Mouse (Mus musculus) kidney, adult 8-10 months (tissue): ENCODE data around the gene Frem2.
A peak's percentile ranks its signal among the peaks of the same experiment; 100 is the strongest.

Experiments
- DNase-seq, 2 experiments: peaks; one replicate each; pipeline ENCODE4 v3.0.0; 2022

Frem2 gene

DNA sequence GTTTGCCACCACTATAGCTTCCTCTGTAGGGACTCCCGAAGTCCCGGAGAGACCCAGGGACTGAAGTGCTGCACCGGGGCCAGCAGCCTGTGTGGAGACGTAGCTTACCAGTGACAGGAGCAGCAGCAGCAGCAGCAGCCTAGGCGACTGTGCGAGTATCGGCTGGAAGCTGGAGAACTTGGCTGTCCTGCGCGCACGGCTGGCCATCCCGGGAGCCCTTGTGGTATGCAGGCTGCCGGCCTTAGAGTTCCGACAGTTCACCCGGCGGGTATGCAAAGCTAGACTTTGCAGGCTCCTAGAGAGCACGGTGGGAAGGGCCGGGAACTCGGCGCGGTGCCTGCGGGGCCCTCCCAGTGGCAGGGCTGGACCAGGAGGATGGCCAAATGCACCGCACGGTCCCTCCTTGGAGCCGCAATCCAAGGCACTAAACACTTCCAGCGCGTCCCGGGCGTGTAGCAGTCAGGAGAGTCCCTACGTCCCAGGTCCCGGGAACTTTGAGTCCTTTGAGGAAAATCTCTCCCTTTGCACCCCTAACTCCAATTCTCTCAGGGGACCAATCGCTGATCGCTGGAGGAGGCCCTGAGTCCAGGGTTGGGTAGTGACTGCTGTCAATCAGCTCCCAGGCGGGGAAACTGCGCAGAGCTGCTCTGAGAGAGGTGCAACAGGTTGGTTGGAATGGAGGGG lies at the start of gene Frem2:
TSS of gene Frem2 (minus strand) at position 478 of the 684 bp plus-strand sequence.
- peak; percentile 84 to 85 for DNase-seq

GRCm38 (mm10) chr3:53705992-53706495 lies 48.9 kb upstream of the Frem2 start:
- DNase-seq, result peak in 1 of 2 experiments; percentile 19

- peak; percentile 13 to 21 for DNase-seq
Measured at GRCm38 (mm10) chr3:53703126-53703505, 46.0 kb upstream of the Frem2 start.

DNA sequence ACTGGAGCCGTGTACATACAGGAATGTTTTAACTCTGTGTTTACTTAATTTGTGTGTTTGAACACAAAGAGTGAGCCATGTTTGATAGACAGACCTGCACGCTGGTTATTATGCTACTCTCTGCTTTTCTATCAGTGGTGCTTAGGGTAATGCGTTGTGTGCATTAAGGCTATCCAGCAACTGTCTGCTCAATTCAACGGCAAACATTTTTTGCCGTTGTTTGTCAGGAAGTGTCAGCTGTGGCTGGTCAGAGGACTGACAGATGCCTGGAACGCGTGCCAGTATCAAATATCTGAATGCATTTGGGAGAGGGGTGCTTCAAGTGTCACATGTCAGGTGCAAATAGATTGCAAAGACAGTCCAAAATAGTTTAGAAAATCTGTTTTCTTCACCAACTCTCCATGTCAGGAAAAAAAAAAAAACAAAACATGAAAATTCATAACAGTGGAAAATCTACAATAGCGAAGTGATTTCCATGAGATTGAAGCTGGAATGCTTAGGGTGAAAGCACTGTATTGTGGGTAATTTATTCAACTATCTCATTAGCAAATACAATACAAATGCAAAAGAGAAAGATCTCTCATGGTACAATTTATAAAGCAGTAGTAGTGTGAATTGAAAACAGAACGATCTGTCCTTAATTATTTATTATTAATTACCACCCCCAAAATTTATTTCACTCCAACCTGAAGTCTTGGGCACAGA lies 45.4 kb upstream of the Frem2 start:
- DNase-seq, result no peak

DNA sequence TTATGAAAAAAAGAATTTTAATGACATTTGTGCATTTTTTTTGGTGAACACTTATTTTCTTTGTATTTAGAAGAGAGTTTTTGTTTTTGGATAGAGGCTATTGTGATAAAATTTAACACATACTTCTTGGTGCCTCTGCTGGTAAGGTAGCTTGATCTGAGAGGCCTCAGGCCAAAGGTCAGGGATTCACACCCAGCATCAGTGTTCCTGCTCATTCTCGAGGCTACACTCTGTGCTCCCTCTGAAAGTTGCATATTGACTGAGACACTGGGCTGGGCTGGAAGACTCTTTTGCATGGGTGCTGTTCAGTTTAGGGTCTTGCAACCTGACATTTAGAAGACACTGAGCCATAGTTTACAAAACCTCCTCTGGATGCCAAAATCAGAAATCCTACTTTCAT lies 44.8 kb upstream of the Frem2 start:
- no peak for DNase-seq

DNA sequence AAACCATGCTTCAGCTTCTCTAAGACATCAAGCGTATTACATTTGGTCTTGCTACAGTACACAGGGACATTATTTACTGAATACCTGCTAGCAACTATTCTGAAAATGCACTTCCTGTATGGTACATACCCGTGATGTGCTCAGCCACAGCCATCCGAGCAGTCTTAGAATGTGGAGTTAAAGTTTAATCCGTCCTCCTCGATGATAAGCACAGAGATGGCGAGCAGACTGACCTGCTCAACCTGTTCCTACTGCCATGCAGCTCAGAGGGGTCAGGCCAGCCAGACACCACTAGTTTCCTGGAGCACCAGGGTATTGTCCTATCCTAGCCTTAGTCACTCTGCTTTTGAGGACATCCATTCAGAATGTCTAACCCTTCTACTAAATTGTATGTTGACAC lies 30.6 kb upstream of the Frem2 start:
- peak; percentile 17 to 56 for DNase-seq

DNA sequence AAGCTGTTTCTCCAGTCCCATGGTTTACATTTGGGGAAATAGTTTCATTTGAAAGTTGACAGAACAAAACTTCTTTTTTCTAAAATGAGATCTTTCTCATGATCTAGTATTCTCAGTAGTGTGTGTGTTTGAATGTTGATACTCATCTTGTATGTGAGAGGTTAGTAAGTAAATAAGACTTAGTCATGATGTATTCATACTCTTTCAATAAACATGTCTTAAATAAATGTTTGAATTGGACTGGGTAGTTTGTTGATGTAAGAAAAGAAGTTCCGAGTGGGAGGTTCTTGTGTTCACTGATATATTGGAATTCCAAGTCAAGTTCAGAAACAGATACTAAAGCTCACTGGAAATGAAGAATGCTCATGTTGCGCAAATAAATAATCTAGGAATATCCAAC lies 25.1 kb upstream of the Frem2 start:
- no peak for DNase-seq

DNA sequence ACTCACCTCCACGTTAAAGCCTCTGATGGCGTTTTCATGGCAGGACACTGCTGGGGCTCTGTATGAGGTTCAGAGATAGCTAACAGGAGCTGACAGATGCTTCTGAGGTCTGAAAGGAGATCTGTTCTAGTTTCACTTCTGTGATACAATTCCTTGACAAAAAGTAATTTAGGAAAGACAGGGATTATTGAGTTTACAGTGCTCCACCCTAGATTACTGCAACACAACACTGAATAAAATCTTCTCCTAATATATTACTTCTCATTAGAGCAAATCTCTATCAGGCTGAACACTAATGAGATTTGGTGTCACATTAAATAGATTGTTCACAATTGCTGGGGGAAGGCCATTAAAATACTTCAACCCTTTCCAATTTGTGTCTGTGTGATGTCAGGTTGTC lies 23.7 kb upstream of the Frem2 start:
- no peak for DNase-seq

DNA sequence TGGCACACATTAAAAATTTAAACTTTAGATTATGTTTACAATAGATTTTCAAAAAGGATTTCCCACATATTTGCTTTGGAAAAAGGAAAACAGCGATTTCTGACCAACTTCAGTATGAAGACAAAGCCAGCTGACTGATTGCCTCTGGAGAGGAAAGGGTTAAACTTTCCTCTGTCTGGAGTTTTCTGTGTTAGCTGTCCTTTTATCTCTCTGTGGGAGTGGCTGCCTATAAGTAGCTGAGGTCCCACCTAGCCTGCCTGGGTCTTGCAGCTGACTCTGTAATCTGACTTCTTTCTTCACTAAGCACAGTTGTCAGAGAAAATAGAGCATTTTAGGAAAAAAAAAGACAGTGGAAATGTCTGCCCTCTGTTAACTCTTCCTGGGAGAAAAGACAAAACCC lies 17.1 kb upstream of the Frem2 start:
- DNase-seq, result no peak

DNA sequence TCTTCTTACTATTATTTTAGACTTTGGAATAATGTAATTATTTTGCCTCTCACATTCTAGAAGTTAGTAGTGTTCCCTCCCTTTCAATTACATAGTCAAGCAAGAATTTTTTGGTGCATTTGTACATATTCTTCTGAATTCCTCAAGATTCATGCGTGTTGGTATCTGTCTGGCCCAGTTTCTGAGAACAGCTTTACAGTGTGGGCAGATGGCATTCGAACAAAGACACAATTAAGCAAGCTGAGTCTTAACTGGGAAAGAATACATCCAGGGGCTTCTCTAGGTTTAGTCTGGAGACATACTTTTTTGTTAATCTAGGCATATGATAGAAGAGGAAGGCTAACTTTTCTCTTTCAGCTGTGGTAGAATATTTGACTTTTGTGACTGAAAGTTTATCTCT lies 12.6 kb upstream of the Frem2 start:
- no peak for DNase-seq

- peak in 1 of 2 experiments; percentile 49 for DNase-seq
Measured at GRCm38 (mm10) chr3:53657744-53658534, 784 bp upstream of the Frem2 start.

DNA sequence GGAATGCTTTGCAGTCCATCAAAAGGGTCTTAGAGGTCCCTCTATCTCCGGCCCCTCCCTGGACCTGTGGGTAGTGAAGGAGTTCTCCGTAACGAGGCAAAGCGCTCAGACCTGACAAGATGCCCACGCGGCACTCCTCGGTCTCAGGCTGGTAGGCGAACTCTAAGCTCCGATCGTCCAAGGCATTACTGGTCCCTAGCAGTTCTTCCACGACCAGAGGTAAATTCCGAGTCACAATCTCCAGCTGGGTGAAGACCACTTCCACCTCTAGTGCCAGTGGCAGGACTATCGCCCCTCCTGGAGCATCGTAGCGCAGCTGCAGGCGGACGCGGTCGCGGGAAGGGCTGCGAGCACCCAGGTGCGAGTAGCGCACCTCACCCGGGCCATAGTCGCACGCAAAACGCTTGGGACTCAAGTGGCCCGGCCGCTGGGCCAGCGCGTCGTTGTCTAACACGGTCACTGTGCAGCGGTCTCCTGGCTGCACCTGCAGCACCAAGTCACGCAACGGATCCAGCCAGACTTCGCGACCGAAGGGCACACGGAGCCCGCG lies 752 bp downstream of the Frem2 start:
- DNase-seq, result no peak

- no peak for DNase-seq
Measured at GRCm38 (mm10) chr3:53655343-53655742, 1.8 kb downstream of the Frem2 start.

DNA sequence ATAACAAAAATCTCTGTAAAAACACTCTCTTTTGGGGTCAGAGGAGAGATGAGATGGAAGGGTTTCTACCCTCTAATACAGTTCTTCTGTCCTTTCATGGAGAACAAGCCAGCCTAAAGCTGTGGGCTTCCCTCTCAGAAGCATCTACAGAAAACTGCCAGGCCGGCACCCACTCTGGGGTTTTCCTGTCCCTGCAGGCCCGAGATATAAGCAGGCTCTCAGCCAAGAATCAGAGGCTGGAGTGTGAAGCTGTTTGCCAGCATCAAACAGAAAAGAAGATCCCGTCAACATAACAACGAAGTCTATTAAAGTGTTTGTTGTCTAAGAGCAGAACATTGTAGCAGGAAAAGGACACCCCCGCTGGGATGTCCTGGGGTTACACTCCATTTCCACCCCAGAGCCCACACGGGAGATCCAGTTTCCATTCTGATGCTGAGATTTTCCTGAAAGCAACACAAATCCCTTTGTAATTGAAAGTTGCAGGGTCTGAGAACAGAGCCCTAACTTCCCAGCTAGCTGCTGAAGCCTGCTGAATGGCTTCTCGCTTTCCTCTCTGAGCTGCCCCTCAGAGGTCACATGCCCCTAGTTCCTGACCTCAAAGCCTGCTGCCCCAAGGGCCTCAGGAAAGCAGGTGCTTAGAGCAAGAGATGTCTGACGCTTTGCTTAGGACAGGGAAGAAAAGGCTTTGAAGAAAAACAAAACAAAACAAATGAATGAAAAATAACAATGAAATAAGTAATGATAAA lies 7.0 kb downstream of the Frem2 start:
- no peak for DNase-seq

DNA sequence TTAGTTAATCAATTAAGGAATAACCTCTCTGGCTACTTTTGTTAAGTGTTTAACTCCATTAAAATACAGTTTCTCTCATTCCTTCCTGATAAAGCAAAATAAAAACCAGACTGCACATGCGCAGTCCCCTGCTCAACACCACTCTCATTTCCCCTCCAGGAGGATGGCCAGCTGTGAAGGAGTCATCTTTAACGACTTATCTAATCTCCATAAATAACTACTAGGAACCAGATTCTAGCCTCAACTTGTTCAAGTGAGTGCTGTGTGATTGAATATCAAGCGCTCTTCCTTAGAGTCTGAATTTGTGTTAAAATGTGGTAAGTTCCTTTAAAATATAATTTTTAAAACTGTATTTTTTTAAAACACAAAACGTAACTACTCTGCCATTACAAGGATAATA lies 7.7 kb downstream of the Frem2 start:
- DNase-seq, result no peak

DNA sequence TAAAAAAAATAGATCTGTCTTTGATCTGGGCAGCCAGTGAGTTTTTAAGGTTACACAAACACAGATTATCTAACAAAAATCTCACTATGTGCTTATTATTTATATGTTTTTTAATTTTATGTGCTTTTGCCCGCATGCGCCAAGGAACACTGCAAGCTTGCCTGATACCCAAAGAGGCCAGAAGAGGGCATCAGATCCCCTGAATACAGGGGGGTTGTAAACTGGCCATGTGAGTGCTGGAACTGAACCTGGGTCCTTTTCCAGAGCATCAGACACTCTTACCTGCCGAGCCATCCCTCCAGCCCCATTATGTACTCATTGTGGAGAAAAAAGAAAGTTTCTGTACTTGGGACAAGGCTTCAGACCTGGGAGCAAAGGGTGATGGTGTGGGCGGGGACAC lies 8.3 kb downstream of the Frem2 start:
- DNase-seq, result no peak

DNA sequence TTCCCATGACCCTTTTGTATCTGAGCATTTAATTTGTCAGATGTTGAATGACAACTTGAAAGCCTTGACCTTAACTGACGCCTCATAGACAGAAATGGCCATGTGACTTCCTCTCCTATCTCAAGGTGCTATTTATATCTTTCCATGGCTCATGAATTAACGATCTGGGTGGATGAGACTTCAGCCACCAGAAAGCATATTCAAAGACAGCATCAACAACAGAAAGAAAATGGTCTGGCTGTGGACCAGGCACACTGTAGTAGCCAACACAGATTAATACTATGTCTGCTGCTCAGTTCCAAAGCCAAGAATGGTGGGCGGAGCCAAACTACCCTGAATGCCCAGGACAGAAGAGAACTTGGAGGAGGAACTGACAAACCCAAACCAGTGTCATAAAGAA lies 21.2 kb downstream of the Frem2 start:
- DNase-seq, result no peak

DNA sequence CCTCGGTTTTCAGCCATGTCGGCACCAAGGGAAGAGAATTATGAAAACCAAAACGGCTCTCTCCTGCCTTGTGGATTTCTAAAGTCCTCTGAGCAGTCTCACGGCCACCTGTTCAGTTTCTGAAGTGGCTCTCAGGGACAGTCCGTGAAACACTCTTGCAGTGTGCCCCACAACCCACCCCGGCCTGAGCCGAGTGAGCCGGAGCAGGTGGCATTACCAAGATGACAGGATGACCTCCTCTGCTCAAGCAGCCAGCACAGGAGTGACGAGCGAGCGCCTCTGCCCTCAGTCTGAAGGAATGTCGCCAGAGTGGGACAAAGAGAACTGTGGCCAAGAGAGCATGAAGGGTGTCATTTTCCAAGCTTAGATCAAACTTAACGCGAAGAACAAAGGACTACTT lies 26.0 kb downstream of the Frem2 start:
- no peak for DNase-seq

DNA sequence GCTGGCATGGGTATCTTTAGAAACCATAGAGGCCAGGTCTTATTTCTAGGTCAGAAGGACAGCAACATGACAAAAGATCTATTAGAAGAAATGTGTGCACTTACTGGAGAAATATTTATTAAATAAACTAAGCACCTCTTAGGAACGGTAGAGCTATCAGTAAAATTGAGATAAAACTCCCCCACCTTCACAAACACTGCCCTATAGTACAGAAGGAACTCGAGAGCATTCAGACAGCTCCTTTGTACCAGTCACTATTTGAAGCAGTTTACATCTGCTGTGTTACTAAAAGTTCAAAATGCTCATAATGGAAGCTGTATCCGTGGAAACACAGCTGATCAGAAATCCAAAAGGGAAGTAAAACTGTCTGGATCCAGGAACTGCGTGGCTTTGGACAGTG lies 26.5 kb downstream of the Frem2 start:
- DNase-seq, result no peak

DNA sequence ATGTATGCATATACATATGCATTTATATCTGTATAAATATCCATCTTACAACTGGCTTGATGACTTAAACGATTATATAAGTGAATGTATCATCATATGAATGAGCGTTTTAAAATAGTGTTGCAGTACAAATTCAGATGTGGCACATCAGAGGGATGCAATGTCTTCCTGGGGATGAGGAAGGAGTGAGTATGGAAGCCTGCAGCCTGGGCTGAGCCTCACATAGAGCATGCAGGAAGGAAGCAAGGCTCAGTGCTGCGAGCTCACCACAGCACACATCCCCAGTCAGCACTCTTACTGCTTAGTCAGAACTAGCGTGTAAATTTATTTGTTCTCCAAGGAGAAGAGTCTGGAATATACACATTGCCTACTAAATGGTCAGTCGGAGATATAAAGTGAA lies 27.2 kb downstream of the Frem2 start:
- DNase-seq, result no peak

- DNase-seq, result no peak
Measured at GRCm38 (mm10) chr3:53623222-53623621, 33.9 kb downstream of the Frem2 start.

- no peak for DNase-seq
Measured at GRCm38 (mm10) chr3:53620978-53621377, 36.2 kb downstream of the Frem2 start.

DNA sequence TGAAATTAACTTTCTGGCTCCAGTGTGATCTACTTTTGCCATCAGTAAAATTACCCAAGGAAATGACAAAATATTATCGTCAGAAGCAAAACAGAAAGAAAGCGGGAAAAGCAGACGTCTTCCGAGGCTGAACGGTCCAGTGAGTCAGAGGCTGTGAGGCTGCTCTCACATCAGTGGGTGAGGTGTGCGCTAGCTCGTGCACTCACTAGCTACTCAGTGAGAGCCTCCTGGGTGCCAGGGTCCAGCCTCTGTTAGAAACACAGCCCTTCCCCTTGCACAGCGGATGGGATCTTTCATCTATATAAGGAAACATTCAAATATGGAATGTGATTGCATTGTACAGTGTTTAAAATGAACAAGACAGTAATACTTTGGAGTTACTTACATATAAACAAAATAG lies 36.8 kb downstream of the Frem2 start:
- DNase-seq, result no peak
